Mouse (Mus musculus) spleen, postnatal 36 days (tissue): ENCODE results near the gene Slc1a6.
"Not testable (repeated sequence)": the region's sequence is repeated elsewhere in the genome, so short reads cannot be mapped to it uniquely, and the experiment has no call there.

Source experiments
- DNase-seq, 2 experiments: peaks; one replicate each; pipeline ENCODE4 v3.0.0; 2022; ENCODE audit warnings: low spot score in 2 of 2, mixed read lengths in 1 of 2

Slc1a6 gene

DNA sequence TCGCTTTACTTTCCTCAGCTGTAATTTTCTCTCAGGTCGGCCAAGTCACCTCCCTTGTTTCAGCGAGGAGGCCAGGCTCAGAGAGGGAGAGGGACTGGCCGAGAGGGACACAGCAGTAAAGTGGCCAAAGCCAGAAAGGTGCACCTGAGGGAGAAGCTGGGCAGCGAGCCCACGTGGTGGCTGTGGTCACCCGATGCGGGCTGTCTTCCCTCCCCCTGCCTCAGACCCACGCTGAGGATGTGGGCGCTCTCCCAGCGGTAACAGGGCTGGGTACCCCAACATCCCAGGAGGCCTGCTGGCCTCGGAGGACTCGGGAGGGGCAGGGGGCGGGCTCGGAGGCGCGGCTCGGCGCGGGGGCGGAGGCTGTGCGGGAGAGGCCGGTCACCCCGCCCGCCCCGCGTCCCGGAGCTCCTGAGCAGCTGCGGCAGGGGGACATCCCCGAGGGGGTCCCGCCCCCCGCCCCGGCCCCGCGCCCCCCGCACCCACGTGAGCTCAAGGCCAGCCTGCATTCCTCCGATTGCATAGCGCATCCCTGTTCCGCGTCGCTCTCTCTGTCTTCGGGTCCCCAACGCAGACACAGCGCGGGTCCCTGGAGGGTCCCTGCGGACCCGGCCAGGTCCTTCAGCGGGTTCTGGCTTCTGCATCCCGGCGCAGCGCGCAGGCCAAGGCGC, at the start of gene Slc1a6:
TSS of gene Slc1a6 (plus strand) at position 516 of the 671 bp plus-strand sequence.
- no peak for DNase-seq

DNA sequence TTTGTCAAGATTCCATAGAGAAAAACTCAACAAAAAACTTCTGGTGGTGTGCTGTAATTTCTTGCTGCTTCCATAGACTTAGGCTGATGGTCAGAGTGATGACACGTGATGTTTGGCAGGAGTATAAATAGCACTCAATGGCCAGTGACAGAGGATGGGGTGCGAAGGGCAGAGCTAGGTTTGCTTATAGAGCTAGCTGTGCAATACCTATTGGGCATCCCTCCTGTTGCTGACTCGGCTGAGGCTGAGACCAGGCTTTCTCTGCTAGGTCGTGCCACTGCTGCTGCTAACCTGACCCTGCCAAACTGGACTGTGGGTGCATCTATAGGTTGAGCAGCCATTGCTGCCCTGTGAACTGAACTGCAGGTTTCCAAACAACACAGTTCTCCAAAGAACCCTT, 40.5 kb upstream of the Slc1a6 start:
- no peak for DNase-seq

DNA sequence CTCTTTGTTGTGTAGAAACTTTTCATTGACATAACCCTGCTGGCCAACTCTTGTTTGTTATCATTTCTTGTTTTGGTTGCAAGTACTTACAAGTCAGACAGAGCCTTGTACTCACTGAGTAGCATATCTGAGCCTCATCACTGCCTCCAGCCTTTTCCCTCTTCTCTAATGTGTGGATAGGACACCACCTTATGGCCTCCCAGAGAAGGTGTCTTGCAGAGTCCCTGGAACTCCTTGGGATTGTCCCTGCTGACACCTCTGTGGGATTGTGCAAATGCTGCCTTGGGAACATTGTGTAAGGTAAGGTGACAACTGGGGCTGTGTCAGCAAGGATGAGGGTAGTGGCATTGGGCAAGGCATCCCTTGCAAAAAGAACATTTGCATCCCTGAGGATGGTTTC, 36.6 kb upstream of the Slc1a6 start:
- DNase-seq = no peak

DNA sequence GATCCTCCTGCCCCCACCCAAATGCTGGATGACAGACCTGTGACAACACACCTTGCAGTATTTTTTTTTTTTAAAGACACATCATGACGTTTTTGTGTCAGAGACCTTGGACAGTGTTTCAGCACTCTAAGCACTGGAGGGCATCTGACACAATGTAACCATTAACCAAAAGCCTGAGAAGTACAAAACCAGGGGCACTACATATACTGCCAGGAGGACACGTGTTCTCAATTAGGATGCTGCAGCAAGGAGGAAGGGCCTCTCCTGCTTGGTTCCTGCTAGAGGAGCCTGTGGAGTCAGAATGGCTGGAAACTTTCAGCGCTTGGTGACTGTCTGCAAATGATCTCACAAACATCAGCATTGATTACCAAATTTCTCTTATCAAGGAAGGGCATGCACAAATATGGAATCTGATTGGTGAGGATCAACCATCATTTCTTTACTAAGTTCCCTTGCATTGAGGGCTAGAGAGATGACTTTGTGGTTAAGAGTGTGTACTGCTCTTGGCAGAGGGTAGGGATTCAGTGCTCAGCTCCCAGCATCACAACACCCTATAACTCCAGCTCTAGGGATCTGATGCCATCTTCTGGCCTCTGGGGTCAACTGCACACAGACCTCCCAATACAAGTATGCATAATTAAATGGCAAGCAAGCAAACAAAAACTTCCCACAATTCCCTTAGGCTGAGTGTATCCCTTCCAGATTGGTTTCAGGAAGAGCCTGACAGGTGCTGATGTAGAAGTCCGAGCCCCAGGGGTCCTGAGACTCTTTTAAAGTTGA, 34.7 kb upstream of the Slc1a6 start:
- DNase-seq = no peak

DNA sequence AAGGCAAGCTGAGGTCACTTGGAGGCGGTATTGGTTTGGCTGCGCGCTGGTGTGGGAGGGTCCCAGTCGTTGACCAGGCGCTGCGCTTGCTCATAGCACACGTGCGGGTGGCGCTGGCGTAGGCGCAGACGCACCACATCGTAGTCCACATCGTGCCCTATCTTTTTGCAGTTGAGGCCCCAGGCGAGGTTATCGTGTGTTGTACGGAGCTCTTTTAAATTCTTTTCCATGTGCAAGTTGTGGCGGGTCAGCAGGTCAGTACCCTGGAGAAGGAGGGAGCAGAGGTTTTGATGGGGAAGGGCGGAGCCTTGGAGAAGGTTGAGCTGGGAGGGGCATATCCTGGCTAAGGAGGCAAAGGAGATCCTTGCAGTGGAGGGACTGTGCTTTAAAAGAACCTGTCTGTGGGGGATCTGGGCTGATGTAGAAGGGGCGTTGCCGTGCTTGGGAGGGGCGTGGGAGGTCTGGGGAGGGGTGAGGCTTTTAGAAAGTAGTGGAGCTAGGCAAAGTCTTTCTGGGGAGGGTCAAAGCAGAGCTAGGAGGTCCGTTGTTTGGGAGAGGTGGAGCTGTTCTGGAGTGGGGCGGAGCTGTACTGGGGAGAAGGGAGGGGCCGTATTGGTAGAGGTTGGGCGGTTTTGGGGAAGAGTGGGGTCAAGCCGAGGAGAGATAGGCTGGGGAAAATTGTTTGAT, 33.1 kb upstream of the Slc1a6 start:
- no peak for DNase-seq

DNA sequence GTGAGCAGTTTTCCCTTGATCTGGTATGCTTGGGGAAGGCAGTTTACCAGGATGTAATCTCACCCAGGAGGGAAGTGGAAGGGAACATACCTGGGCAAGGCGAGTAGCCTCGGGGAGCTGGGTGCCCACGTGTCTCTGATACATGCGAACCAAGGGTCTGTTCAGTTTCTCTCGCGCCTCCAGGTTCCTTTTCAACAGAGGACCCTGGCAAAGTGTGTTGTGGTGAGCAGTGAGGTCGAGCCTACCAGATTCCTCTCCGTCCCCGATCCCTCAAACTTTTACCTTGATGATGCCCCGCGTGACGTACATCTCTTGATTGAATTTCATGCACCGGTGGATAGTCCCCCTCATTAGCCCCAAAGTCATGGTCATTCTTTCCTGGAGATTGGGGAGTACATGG, 32.1 kb upstream of the Slc1a6 start:
- no peak for DNase-seq

DNA sequence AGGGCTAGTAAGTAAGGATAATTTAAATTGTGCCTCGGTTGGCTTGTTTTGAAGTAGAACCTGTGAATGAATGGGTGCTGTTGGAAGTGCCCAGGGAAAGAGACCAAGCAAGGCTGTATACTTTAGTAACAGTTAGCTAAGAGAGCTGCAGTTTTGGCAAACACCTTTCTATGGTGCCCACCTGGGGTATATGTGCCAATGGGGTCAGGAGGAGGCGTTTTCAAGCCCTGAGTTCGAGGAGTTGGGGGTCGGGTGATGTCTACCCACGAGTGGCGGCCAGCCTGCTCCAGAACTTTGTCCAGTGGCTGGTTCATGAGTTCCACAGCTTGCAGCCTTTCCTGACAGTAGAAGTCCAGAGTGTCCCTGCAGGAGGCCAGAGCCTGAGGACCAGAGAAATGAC, 31.4 kb upstream of the Slc1a6 start:
- DNase-seq = no peak

DNA sequence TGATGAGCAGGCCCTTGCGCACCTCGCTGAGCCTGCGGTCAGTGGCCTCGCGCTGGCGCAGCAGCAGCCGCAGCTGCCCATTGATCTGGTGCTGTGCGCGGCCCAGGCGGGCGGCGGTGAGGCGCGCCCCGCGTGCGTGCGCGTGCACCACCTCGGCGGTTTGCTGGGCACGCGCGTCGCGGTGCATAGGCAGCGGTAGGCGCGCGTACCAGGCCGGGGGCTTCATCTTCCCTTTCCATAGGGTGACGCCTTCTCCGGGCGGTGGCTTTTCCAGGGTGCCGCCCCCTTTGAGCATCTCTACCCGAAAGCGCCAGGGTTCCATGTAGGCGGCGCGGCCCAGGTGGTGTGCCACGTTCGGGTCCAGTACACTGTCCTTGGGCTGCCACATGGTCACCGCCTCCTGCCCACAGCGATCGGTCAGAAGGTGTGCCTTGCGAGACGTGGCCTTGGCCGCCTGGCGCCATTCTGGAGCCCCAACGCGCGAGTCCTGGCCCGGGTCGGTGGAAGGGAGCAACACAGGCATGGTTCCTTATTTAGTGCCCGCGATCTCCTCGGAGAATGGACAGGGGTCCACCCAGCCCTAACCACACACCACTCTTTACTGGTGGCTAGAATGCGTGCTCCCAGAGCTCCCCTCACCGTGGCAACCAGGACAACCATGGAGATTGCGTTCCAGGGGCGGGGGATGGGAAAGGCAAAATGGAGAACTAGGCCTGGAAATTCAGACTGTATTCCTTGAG, 27.7 kb upstream of the Slc1a6 start, which contains the start of gene Ccdc105:
TSS of gene Ccdc105 (minus strand) at position 614 of the 740 bp plus-strand sequence.
- no peak for DNase-seq

DNA sequence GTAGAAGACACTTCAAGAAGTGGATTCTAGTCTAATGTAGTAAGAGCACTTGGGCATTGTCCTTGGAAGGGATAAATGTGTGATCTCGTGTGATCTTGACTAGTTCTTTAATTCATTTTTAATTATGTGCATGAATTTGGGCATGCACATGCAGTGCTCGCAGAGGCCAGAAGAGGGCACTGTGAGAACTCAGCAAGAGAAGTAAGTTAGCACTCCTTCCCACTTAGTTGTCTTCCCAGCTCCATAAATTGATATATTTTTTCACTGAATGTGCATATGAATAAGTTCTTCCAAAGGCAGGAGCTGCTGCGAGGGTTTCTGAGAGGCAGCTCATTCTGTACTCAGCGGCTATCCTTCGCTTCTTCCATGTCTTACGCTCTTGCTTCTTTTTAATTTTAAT, 24.3 kb upstream of the Slc1a6 start:
- no peak for DNase-seq

DNA sequence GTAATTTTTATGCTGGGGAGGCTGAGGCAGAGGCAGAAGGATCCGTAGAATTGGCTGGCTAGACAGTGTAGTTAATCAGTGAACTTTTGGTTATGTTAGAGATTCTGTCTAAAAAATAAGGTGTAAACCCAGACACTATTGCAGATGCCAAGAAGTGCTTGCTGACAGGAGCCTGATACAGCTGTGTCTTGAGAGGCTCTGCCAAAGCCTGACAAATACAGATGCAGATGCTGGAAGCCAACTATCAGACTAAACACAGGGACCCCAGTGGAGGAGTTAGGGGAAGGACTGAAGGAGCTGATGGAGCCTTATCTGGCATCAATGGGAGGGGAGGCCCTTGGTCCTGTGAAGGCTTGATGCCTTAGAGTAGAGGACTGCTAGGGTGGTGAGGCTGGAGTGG, 14.7 kb upstream of the Slc1a6 start:
- DNase-seq = no peak

DNA sequence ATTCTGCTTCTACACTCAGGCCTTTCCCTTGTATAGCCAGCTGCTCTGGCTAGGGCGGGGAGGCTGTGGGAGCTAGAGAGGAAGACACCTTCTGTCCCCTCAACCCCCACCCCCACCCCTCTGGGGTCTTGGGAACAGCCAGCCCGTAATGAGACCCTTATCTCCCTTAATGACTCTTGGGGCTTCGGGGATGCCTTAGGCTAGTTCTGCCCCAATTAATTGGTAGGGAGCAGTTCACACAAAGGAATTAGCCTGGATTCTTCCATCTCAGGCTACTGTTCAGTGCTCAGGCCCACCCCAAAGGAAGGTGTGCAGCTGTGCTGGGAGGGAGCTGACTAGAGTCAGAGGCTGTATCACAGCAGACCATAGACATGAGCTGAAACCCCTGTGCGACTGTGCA, 4.5 kb upstream of the Slc1a6 start:
- no peak for DNase-seq

DNA sequence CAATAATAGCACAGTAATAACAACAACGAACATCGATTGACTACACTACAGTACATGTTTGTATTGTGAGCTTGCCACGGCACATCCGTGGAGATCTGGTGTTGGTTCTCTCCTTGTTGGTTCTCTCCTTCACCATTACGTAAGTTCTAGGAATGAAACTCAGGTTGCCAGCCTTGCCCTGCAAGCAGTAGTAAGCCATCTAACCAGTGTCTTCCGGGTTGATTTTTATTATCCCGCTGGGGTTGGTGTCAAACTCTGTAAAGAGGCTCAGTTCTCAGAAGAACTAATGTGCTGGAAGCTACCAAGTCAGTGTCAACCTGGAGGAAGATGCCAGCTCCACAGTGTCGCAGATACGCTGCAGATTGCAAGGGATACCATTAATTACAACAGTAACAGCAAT, 769 bp upstream of the Slc1a6 start:
- DNase-seq = no peak

DNA sequence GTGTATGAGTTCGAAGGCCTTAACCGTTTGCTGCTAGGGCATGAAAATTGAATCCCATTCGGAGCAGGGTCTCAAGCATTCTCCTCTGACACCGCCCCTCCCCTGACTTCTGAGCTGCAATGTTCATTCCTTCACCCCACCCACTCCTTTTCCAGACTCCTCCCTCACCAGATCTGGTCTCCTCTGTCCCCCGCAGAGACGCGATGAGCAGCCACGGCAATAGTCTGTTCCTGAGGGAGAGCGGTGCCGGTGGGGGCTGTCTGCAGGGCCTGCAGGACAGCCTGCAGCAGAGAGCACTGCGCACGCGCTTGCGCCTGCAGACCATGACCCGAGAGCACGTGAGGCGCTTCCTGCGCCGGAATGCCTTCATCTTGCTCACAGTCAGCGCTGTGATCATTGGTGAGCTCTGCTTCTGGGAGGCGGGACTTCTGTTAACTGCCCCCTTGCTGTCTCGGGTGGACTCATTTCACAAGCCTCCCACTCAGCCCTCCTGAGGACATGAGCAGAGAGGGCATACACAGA, 7.3 kb downstream of the Slc1a6 start:
- DNase-seq = peak in 1 of 2 experiments; percentile 1

DNA sequence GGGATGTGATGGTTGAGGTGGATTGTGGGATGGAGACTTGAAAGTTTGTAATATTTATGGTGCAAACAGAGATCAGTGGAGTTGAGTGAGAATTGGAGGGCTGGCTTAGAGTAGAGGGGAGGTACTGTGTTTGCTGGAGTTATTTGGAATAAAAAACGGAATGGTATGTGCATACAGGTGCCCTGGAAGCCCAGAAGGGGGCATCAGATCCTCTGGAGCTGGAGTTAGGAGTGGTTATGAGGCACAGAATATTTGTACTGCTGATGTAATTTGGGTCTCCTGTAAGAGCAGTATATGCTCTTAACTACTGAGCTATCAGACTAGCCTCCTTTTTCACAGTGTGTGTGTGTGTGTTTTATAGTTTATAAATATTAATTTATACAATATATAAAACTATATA, 10.3 kb downstream of the Slc1a6 start:
- no peak for DNase-seq

DNA sequence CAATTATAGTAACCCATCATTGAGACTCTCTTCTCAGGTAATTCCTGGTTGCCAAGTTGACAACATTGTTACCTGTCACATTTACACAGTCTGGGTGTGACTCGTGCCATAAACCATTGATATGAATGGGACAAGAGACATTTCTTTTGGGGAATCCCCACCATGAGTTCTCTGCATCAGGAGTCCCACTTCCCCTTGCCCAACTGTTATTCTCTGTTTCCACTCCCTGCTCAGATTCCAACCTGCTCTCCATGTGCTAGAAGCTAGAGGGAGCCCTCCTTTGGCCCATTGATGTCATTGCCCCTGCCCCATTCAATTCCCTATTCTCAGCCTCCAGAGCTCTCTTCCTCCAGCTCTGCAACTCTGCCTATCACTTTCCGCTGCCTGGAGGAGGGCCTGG, 21.2 kb downstream of the Slc1a6 start:
- DNase-seq = no peak

DNA sequence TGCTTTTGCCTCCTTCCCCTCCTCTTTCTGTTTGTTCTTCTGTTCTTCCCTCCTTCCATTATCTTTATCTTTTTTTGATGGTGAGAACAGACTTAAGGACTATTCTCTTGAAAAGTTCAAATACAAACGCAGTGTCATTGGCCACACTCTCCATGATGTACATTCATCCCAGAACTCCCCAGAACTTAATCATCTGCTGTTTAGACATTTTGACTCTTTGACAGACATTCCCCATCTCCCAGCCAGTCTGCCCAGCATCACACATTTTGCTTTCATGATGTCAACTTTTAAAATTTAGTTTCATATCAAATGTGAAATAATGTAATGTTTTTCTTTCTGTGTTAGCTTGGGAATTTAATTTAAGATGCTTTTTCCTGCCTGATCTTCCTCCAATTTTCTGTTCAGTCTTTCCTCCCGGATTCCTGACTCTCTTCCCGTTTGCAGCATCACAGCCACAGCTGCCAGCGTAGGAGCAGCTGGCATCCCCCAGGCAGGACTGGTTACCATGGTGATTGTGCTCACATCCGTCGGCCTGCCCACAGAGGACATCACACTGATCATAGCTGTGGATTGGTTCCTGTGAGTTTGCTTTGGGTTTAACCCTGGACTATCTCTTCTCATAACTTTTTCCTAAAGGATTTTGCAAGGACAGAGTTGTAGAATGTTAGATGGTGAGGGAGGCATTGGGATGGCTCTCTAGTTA, 32.2 kb downstream of the Slc1a6 start:
- no peak for DNase-seq

DNA sequence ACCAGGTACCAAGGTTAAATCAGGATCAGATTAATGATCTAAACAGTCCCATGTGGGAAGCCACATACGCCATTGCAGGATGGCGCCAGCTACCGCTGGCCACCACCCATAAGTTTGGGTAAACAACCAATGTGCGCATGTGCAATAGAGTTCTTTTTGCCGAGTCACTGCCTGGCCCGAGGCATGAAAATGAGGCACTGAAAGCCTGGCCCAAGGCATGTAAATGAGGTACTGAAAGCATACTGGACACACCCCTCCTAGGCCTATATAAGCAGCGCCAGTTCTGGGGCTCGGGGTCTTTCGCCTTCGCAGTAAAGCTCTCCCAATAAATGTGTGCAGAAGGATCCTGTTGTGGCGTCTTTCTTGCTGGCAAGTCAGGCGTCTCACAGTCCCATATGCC, 60.2 kb downstream of the Slc1a6 start:
- not testable (repeated sequence) for DNase-seq

DNA sequence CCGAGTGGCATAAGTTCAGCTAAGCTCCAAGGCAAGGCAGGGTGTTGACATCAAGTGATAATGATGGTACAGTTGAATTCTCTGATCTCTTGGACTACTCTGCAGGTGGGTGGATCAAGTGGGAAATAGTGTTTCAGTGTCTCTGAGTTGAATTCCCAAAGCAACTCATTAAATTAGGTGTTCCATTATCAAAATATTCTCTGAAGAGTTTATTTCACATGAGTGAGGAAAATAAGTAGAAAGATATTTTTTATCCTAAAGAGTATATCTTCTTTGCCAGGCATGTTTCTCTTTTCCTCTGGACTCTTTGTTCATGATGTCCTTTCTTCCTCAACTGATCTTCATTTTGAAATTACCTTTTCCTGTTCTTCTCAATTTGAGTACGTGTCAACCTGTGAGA, 71.8 kb downstream of the Slc1a6 start, which contains the start of gene Olfr1356:
TSS of gene Olfr1356 (minus strand) at position 101 of the 400 bp plus-strand sequence.
- DNase-seq = no peak
